Mouse (Mus musculus) liver, embryonic 14 days (tissue): Measurements from ENCODE around the gene Tcerg1l. TPM values are rescaled to one million over a fixed set of nuclear protein-coding genes. Genes with fewer than 3 reads are reported as not detected.

Source experiments
- polyA plus RNA-seq: library from polyadenylated mRNA; depleted of rRNA; stranded (reverse); fragments of >200 nt; gene quantifications from 2 replicates; pipeline ENCODE4 v1.2.3, GENCODE M21; 2012; rRNA removed

Gene Tcerg1l
- 0.01 TPM in 1 of 2 replicates, not detected in the other for polyA plus RNA-seq

GRCm38 (mm10) chr7:138397485-138398181 is at the start of gene Tcerg1l:
Gene Tcerg1l, minus strand, starts transcription at chr7:138397730.

